Mouse (Mus musculus) embryonic facial prominence, embryonic 15.5 days (tissue): ENCODE measurements around the gene Kirrel3. TPM values are rescaled to one million over a fixed set of nuclear protein-coding genes. Genes with fewer than 3 reads are reported as not detected.

Source experiments
- ATAC-seq: fragments of 200-750 bp; cut with Nextera tagmentation; 2 replicates; pipeline ENCODE4 v1.8.0; 2017; ENCODE audit warnings: low read depth, moderate TSS enrichment; ENCODE audit not compliant: insufficient number of reproducible peaks, low FRiP score, low TSS enrichment
- H3K27ac ChIP-seq: fragments of 300-500 bp; sonication (generic); replicated peaks from 2 replicates; pipeline ENCODE4 v1.5.1; 2015; ENCODE audit warnings: mild to moderate bottlenecking, inconsistent platforms
- H3K27me3 ChIP-seq: fragments of 300-500 bp; sonication (generic); 2 replicates; pipeline ENCODE4 v1.6.1; 2015; ENCODE audit warnings: inconsistent platforms
- H3K36me3 ChIP-seq: fragments of 300-500 bp; sonication (generic); 2 replicates; pipeline ENCODE4 v1.6.1; 2015; ENCODE audit warnings: mild to moderate bottlenecking, inconsistent platforms
- H3K4me1 ChIP-seq: fragments of 300-500 bp; sonication (generic); 2 replicates; pipeline ENCODE4 v1.6.1; 2015; ENCODE audit warnings: inconsistent platforms
- H3K4me2 ChIP-seq: fragments of 300-500 bp; sonication (generic); replicated peaks from 2 replicates; pipeline ENCODE4 v1.6.1; 2015; ENCODE audit warnings: mild to moderate bottlenecking, inconsistent platforms
- H3K4me3 ChIP-seq: fragments of 300-500 bp; sonication (generic); replicated peaks from 2 replicates; pipeline ENCODE4 v1.5.1; 2015; ENCODE audit warnings: mild to moderate bottlenecking, inconsistent platforms
- H3K9ac ChIP-seq: fragments of 300-500 bp; sonication (generic); 2 replicates; pipeline ENCODE4 v1.6.1; 2015; ENCODE audit warnings: inconsistent platforms
- H3K9me3 ChIP-seq: fragments of 300-500 bp; sonication (generic); replicated peaks from 2 replicates; pipeline ENCODE4 v1.6.1; 2016; ENCODE audit warnings: inconsistent platforms
- WGBS: fragments of 180-500 bp; shearing (Covaris S2); methylation state at CpG from one replicate; pipeline ENCODE4 v1.1.7; 2015; 5-methylcytosine and 5-hydroxymethylcytosine counted together
- polyA plus RNA-seq: library from polyadenylated mRNA; unstranded; fragments of >200 nt; fragmentation: Nextera tagmentation; extraction: Ambion mirVana; gene quantifications from 2 replicates; pipeline ENCODE4 v1.2.1, GENCODE M21; 2015

The Kirrel3 gene
- polyA plus RNA-seq, 1 experiment from 2014 or later = 6.6 TPM

DNA sequence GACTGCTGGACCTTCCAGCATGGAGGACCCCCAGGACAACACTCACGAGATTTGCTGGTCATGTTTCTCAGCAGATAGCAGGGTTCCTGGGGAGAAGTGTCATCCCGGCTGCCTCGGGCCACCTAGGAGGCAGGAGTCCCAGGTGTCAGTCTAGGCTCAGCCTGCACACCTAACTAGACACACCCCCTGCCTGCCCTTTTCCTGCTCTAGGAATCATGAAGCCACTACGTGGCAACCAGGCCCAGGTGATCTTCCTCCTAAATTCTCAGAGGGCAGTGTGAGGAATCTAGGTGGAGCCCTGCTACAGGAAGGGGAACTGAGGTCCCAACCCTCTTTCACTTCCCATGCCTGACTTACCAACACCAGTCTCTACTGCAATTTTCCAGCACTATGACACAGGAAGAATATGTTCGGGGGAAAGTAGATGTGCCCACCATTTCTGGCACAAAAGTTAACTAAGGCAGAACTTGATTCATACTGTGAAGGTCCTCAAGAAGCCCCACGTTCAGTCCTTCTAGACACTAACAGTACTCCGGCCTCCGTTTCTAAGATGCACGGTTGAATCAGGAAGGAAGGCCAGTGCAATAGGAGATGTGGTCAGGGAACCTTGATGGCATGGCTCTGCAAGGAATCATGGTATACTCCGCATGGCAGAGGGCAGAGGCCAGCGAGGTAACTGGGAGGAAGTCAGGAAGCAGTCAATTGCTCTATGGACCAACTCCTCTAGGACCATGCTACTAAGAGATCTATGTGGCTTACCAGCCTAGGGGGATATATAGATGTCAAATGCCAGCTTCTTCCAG, 570.0 kb downstream of the Kirrel3 start:
- H3K9me3 ChIP-seq = no peaks in the 10 kb centered on the region
- ATAC-seq = no peak
- 88% methylated on average over 11 of the region's 11 CpGs for WGBS
- H3K27ac ChIP-seq = no peak overlapping the region
- peaks cover 31% of the 10 kb centered on the region for H3K36me3 ChIP-seq
- H3K4me1 ChIP-seq = no peaks in the 10 kb centered on the region
- no peak overlapping the region for H3K9ac ChIP-seq
- H3K4me3 ChIP-seq = no peak overlapping the region
- H3K4me2 ChIP-seq = no peak overlapping the region
- no peaks in the 10 kb centered on the region for H3K27me3 ChIP-seq

DNA sequence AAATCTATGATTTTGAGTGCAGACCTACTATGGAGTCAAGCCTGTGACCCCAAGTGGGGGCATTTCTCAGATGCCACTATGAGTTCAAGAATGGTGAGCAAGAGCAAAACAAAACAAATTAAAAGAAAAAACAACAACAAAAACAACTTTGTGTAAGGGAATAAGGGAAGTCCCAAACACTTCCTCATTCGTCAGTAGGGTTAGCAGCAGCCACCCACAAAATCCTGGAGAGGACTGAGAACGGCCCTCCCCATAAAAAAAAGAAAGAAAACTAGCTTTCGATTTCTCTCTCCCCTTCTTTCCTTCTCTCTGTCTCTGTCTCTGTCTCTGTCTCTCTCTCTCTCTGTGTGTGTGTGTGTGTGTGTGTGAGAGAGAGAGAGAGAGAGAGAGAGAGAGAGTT, 570.9 kb downstream of the Kirrel3 start:
- no peaks in the 10 kb centered on the region for H3K4me1 ChIP-seq
- no peak for ATAC-seq
- H3K27ac ChIP-seq = no peak overlapping the region
- H3K36me3 ChIP-seq = peaks cover 23% of the 10 kb centered on the region
- 83% methylated on average over 3 of the region's 3 CpGs for WGBS
- no peak overlapping the region for H3K9ac ChIP-seq
- H3K9me3 ChIP-seq = no peaks in the 10 kb centered on the region
- H3K27me3 ChIP-seq = no peaks in the 10 kb centered on the region
- no peak overlapping the region for H3K4me2 ChIP-seq
- no peak overlapping the region for H3K4me3 ChIP-seq

DNA sequence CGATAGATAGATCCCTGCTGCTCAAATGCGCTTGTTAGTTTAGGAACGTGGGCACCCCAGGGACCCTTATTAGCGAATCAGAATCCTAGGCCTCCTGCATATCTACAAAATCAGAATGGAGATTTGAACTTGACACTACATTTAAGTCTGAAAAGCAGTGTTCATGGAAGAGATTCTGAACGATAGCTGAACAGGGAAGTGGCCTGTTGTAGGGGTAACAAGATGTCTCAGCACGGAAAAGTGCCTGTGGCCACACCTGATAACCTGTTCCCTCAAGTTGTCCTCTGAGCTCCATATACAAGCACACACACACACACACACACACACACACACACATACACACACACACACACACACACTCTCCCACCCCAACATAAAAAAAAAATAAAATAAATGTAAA, 571.9 kb downstream of the Kirrel3 start:
- no peaks in the 10 kb centered on the region for H3K4me1 ChIP-seq
- no peak overlapping the region for H3K9ac ChIP-seq
- H3K9me3 ChIP-seq = no peaks in the 10 kb centered on the region
- no peaks in the 10 kb centered on the region for H3K27me3 ChIP-seq
- no peak overlapping the region for H3K27ac ChIP-seq
- H3K36me3 ChIP-seq = peaks cover 13% of the 10 kb centered on the region
- H3K4me3 ChIP-seq = no peak overlapping the region
- no peak overlapping the region for H3K4me2 ChIP-seq
- ATAC-seq = no peak
- 76% methylated on average over 6 of the region's 6 CpGs for WGBS

DNA sequence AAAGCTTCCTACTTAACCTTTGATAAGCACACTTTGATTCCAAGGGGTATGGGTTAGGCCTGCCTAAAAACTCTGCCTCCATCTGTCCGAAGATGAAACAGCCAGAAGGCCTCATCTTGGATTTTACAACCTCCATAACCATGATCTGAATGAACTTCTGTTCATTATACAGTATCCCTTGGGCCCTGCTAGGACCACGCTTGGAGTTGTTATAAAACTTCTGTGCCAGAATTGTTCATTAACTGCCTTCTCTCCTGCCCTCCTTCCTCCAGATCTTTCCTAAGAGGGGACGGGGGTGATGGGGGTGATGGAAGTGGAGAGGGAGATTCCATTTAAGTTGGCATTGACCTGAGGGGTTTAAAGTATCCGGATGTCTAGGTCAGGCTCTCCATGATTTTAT, 572.5 kb downstream of the Kirrel3 start:
- WGBS = 92% methylated on average over 4 of the region's 4 CpGs
- no peak for ATAC-seq

DNA sequence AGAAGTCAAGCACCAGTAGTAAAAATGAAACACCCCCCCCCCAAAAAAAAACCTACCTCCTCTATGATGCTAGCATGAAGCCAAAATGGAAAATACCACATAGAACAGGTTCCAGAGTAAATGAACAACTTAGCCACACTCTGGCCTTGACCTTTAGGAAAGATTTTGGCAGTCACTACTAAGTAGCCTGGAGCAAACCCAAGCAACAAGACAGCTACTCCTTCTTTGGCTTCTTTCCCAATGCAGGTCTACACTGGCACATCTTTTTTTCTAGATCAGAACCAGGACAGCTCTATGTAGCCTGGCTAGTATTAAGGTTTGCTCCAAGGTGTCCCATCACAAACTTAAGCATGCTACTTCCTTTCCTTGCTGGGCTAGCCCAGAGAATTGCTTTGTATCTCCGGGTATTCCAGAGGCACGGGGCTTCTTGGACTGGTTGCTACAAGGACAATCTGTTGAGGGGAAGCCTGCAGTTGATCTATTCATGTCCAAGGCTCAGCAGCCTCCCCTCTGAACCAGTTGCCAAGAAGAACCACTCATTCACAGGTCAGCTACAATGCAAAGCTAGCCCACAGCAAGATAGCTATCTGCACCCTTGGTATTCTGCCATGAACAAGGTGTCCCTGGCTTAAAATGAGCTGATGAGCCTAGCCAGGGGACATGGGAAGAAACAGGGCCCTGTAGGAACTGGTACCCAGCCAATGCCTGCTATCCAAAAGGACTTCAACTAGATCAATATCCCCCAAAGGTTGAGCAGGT, 573.1 kb downstream of the Kirrel3 start:
- no peak for ATAC-seq
- 91% methylated on average over 2 of the region's 2 CpGs for WGBS
- Histone ChIP-seq H3K4me3 (no peak overlapping the region), H3K4me2 (no peak overlapping the region), H3K27me3 (no peaks in the 10 kb centered on the region), H3K27ac (no peak overlapping the region), H3K9me3 (no peaks in the 10 kb centered on the region), H3K4me1 (no peaks in the 10 kb centered on the region), H3K36me3 (peaks cover 1% of the 10 kb centered on the region; the same call in 1 of the 2 replicates), H3K9ac (no peak overlapping the region)

More for the DNA sequence above, 572.5 kb downstream of the Kirrel3 start:
- Histone ChIP-seq H3K27ac (no peak overlapping the region), H3K4me3 (no peak overlapping the region), H3K9ac (no peak overlapping the region), H3K4me2 (no peak overlapping the region), H3K4me1 (no peaks in the 10 kb centered on the region), H3K9me3 (no peaks in the 10 kb centered on the region), H3K36me3 (peaks cover 7% of the 10 kb centered on the region; the same call in 1 of the 2 replicates), H3K27me3 (no peaks in the 10 kb centered on the region)

DNA sequence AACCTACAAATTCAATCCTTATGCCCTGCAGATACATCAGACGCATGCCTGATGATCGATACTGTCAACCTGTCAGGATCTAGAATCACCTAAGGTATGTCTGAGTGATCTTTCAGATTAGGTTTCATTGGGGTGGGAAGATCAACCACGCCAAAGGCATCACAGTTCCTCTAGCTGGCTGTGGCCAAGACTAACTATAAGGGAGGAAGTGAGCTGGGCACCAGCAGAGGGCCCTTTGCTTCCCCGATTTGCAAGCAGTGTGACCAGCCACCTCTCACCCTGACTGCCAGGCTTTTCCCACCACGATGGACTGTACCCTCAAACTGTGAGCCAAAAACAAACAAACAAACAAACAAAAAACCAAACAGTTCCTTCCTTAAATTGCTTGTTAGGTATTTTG, 574.2 kb downstream of the Kirrel3 start:
- no peak for ATAC-seq
- no peaks in the 10 kb centered on the region for H3K36me3 ChIP-seq
- no peak overlapping the region for H3K9ac ChIP-seq
- H3K4me1 ChIP-seq = no peaks in the 10 kb centered on the region
- H3K27me3 ChIP-seq = no peaks in the 10 kb centered on the region
- no peaks in the 10 kb centered on the region for H3K9me3 ChIP-seq
- no peak overlapping the region for H3K4me2 ChIP-seq
- no peak overlapping the region for H3K4me3 ChIP-seq
- WGBS = 82% methylated on average over 5 of the region's 5 CpGs
- H3K27ac ChIP-seq = no peak overlapping the region

DNA sequence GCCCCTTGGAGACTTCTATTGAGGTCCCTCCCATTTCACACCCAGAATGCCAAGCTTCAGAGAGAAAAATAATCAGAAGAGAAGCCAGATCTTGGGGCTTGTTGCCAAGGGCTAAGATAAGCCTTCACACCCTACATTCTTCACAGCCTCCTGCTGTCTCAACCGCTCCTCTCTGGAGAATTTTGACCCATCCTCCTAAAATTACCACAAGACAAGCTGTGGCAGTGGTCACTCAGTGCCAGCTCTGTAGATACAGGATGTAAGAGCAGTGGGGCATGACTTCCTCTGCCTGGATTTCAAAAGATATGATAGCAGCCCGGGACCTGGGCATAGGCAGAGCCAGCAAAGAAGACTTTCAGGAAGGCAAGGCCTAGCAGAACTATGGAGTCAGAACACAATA, 575.8 kb downstream of the Kirrel3 start:
- ATAC-seq = no peak
- Histone ChIP-seq H3K36me3 (no peaks in the 10 kb centered on the region), H3K4me3 (no peak overlapping the region), H3K4me2 (no peak overlapping the region), H3K4me1 (no peaks in the 10 kb centered on the region), H3K27me3 (no peaks in the 10 kb centered on the region), H3K9me3 (no peaks in the 10 kb centered on the region), H3K9ac (no peak overlapping the region), H3K27ac (no peak overlapping the region)
- WGBS = 79% methylated on average over 2 of the region's 2 CpGs
